Mouse (Mus musculus): Measurements from ENCODE around the gene Amy2a1. TPM values are rescaled to one million over a fixed set of nuclear protein-coding genes. Genes with fewer than 3 reads are reported as not detected.
"Not testable (repeated sequence)": the region's sequence is repeated elsewhere in the genome, so short reads cannot be mapped to it uniquely, and the experiment has no call there.

Amy2a1 gene
- polyA plus RNA-seq (2012; rRNA removed): 0.10 and 0.12 TPM in 2 replicates
- 0.67 TPM in 1 of 2 replicates, not detected in the other for polyA plus RNA-seq (2014; fragmentation: Nextera tagmentation; extraction: Ambion mirVana)

DNA sequence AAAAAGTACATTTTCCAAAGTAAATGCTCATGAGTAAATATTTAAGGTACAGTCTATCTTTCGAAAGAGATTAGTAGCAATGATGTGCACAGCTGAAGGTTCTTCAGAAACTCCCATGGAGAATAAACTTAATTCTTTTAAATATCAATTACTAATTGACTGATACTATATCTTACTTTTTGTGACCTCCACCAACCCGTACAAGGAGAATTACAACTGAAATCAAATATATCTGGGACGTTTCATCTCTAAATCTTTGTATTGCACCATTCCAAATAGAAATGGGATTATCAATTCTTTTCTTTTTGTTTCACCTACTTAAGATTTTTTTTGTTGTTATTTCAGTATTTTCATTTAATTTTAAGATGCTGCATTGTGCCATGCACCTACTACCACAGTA lies at the start of gene Amy2a1:
Amy2a1 (minus strand) TSS at position 101 of the 400 bp plus-strand sequence.
- WGBS (ENCODE audit: insufficient replicate concordance): 56% methylated on average over 2 of the region's 3 CpGs
- not testable (repeated sequence) for H3K4me1 ChIP-seq (replicated peaks; ENCODE audit: control insufficient read depth in 2 of 2, insufficient read depth in 2 of 2, low read length in 1 of 2); H3K9me3 ChIP-seq (ENCODE audit: control insufficient read depth, low read length); H3K4me3 ChIP-seq (ENCODE audit: insufficient read depth in 1 of 2, low read depth in 2 of 2, low read length in 2 of 2); H3K27ac ChIP-seq; H3K27me3 ChIP-seq (ENCODE audit: control insufficient read depth, insufficient read depth, low read length); ATAC-seq (ENCODE audit: insufficient read depth); H3K4me2 ChIP-seq (ENCODE audit: low read depth); DNase-seq (ENCODE audit: low read depth in 3 of 3, low spot score in 3 of 3); H3K36me3 ChIP-seq (replicated peaks; ENCODE audit: control insufficient read depth, insufficient read depth, low read depth); H3K9ac ChIP-seq (replicated peaks)

DNA sequence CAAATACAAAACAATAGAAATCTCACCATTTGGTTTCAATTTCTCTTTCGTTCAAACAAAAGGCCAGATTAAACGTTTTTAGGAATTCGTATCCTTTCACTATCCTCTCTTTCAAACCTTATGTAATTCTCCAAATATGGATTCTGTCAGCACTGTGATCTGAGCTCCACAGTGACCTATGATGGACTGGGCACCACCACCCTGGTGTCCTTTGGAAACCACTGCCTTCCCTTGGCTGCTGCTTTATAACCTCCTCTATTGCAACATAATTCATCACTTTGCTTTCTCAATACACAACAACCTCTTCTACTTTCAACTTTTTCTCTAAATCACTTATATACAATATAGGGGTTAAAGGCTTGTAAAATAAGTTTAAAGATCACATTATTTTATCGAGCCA lies 42.4 kb upstream of the Amy2a1 start:
- H3K27ac ChIP-seq: no peak overlapping the region
- 54% methylated on average over 4 of the region's 4 CpGs for WGBS (ENCODE audit: insufficient replicate concordance)
- no peak overlapping the region for H3K4me2 ChIP-seq (ENCODE audit: low read depth)

DNA sequence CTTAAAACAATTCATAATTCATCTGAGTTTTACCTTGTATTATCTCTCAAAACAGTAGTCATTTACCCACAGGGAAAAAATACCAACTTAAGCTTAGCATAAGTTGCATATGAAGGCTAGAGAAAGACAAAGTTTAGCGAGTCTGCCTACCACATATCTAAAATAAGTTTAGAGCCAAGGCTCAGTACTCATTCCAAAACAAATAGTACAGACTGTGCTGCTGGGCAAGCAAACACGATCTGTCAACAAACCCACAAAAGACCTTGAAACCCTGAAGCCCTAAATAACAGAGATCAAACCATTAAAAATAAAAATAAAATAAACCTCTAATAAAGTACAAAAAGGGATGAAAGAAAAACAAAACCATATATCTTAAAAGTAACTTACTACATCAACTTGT lies 41.9 kb upstream of the Amy2a1 start:
- peak in 1 of 3 experiments; percentile 13 for DNase-seq (ENCODE audit: low read depth in 3 of 3, low spot score in 3 of 3)
- H3K9ac ChIP-seq (replicated peaks): no peak overlapping the region
- no peak overlapping the region for H3K4me2 ChIP-seq (ENCODE audit: low read depth)
- H3K4me3 ChIP-seq (ENCODE audit: insufficient read depth in 1 of 2, low read depth in 2 of 2, low read length in 2 of 2): no peak overlapping the region
- H3K27me3 ChIP-seq (ENCODE audit: control insufficient read depth, insufficient read depth, low read length): no peaks in the 10 kb centered on the region
- no peaks in the 10 kb centered on the region for H3K4me1 ChIP-seq (replicated peaks; ENCODE audit: control insufficient read depth in 2 of 2, insufficient read depth in 2 of 2, low read length in 1 of 2)
- no peak overlapping the region for H3K27ac ChIP-seq
- TF ChIP-seq CTCF (IDR thresholded peaks at IDR 0.05; ENCODE audit: low read depth): no peak
- no peak for TF ChIP-seq EP300 (IDR thresholded peaks at IDR 0.05; ENCODE audit: low read depth)
- no peaks in the 10 kb centered on the region for H3K9me3 ChIP-seq (ENCODE audit: control insufficient read depth, low read length)
- no peaks in the 10 kb centered on the region for H3K36me3 ChIP-seq (replicated peaks; ENCODE audit: control insufficient read depth, insufficient read depth, low read depth)
- WGBS (ENCODE audit: insufficient replicate concordance): 51% methylated on average over 2 of the region's 2 CpGs
- ATAC-seq (ENCODE audit: insufficient read depth): peak; percentile 74

More for the DNA sequence above, 42.4 kb upstream of the Amy2a1 start:
- Histone ChIP-seq H3K4me1 (replicated peaks; ENCODE audit: control insufficient read depth in 2 of 2, insufficient read depth in 2 of 2, low read length in 1 of 2) (no peaks in the 10 kb centered on the region), H3K9me3 (ENCODE audit: control insufficient read depth, low read length) (no peaks in the 10 kb centered on the region), H3K9ac (replicated peaks) (no peak overlapping the region), H3K4me3 (ENCODE audit: insufficient read depth in 1 of 2, low read depth in 2 of 2, low read length in 2 of 2) (no peak overlapping the region), H3K36me3 (replicated peaks; ENCODE audit: control insufficient read depth, insufficient read depth, low read depth) (no peaks in the 10 kb centered on the region), H3K27me3 (ENCODE audit: control insufficient read depth, insufficient read depth, low read length) (no peaks in the 10 kb centered on the region)
- no peak for DNase-seq (ENCODE audit: low read depth in 3 of 3, low spot score in 3 of 3)
- TF ChIP-seq EP300 (IDR thresholded peaks at IDR 0.05; ENCODE audit: low read depth) (no peak), CTCF (IDR thresholded peaks at IDR 0.05; ENCODE audit: low read depth) (no peak)
- ATAC-seq (ENCODE audit: insufficient read depth): peak; percentile 65; the same call in 1 of the 2 replicates

DNA sequence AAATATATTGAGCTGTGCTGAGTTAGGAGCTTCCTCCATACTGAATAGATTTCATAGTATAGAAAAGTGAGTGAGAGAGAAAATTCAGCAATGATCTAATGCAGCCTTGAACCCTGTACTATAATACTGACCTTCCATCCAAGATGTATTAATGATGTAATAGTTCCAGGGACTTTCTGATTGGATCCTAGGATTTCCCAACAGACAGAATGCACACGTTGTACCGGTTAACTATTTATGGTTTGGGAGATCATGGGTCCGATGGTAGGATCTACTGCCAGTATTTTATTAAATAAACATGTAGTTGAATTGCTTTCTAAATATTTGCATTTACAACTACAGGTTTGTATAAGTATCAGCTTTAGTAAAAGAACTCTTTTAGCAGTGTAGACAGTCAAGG lies 39.9 kb upstream of the Amy2a1 start:
- Histone ChIP-seq H3K27me3 (ENCODE audit: control insufficient read depth, insufficient read depth, low read length) (no peaks in the 10 kb centered on the region), H3K9me3 (ENCODE audit: control insufficient read depth, low read length) (no peaks in the 10 kb centered on the region), H3K4me3 (ENCODE audit: insufficient read depth in 1 of 2, low read depth in 2 of 2, low read length in 2 of 2) (no peak overlapping the region), H3K4me2 (ENCODE audit: low read depth) (no peak overlapping the region), H3K4me1 (replicated peaks; ENCODE audit: control insufficient read depth in 2 of 2, insufficient read depth in 2 of 2, low read length in 1 of 2) (no peaks in the 10 kb centered on the region), H3K9ac (replicated peaks) (no peak overlapping the region), H3K27ac (no peak overlapping the region), H3K36me3 (replicated peaks; ENCODE audit: control insufficient read depth, insufficient read depth, low read depth) (no peaks in the 10 kb centered on the region)
- DNase-seq (ENCODE audit: low read depth in 3 of 3, low spot score in 3 of 3): no peak
- TF ChIP-seq EP300 (IDR thresholded peaks at IDR 0.05; ENCODE audit: low read depth) (no peak), CTCF (IDR thresholded peaks at IDR 0.05; ENCODE audit: low read depth) (no peak)
- ATAC-seq (ENCODE audit: insufficient read depth): no peak
- WGBS (ENCODE audit: insufficient replicate concordance): 69% methylated on average over 3 of the region's 3 CpGs

DNA sequence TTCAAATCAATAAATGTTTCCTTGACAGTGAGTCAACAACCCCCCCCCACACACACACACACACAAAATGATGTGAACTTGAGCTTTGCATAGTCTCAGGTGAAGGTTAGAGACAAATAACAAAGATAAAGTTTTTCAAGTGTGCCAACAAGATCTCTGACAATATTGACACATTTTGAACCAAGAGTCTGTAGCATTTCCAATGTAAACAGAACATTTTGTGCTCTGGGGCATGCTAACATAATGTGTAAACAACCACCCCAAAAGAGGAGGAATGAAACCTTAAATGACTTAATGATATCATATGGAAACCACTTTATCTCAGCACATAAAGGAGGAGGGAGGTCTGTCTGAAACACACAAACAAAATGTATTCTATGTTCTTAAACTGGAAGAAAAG lies 7.5 kb upstream of the Amy2a1 start:
- no peak overlapping the region for H3K9ac ChIP-seq (replicated peaks)
- H3K27ac ChIP-seq: no peak overlapping the region
- no peaks in the 10 kb centered on the region for H3K9me3 ChIP-seq (ENCODE audit: control insufficient read depth, low read length)
- no peak overlapping the region for H3K4me3 ChIP-seq (ENCODE audit: insufficient read depth in 1 of 2, low read depth in 2 of 2, low read length in 2 of 2)
- DNase-seq (ENCODE audit: low read depth in 3 of 3, low spot score in 3 of 3) (no peak), ATAC-seq (ENCODE audit: insufficient read depth) (no peak)
- H3K4me2 ChIP-seq (ENCODE audit: low read depth): no peak overlapping the region
- TF ChIP-seq EP300 (IDR thresholded peaks at IDR 0.05; ENCODE audit: low read depth) (no peak), CTCF (IDR thresholded peaks at IDR 0.05; ENCODE audit: low read depth) (no peak)
- H3K27me3 ChIP-seq (ENCODE audit: control insufficient read depth, insufficient read depth, low read length): no peaks in the 10 kb centered on the region
- H3K36me3 ChIP-seq (replicated peaks; ENCODE audit: control insufficient read depth, insufficient read depth, low read depth): no peaks in the 10 kb centered on the region
- no peaks in the 10 kb centered on the region for H3K4me1 ChIP-seq (replicated peaks; ENCODE audit: control insufficient read depth in 2 of 2, insufficient read depth in 2 of 2, low read length in 1 of 2)

Other genes starting within 250 kb of the Amy2a1 start
- 0.02 and 0.04 TPM in 2 replicates for gene Amy2a4, start 241.0 kb downstream of the Amy2a1 start, polyA plus RNA-seq (2012; rRNA removed)
- gene Amy2a4, start 241.0 kb downstream of the Amy2a1 start, polyA plus RNA-seq (2014; fragmentation: Nextera tagmentation; extraction: Ambion mirVana): 0.06 TPM in 1 of 2 replicates, not detected in the other
- gene Amy2a3, start 208.4 kb downstream of the Amy2a1 start, polyA plus RNA-seq (2012; rRNA removed): 0.02 and 0.04 TPM in 2 replicates
- 0.06 TPM in 1 of 2 replicates, not detected in the other for gene Amy2a3, start 208.4 kb downstream of the Amy2a1 start, polyA plus RNA-seq (2014; fragmentation: Nextera tagmentation; extraction: Ambion mirVana)
- 0.02 and 0.04 TPM in 2 replicates for gene Amy2a2, start 175.8 kb downstream of the Amy2a1 start, polyA plus RNA-seq (2012; rRNA removed)
- gene Amy2a2, start 175.8 kb downstream of the Amy2a1 start, polyA plus RNA-seq (2014; fragmentation: Nextera tagmentation; extraction: Ambion mirVana): 0.06 TPM in 1 of 2 replicates, not detected in the other
- 4.2 and 7.0 TPM in 2 replicates for gene Amy1, start 74.3 kb upstream of the Amy2a1 start, polyA plus RNA-seq (2012; rRNA removed)
- 12.1 and 12.8 TPM in 2 replicates for gene Amy1, start 74.3 kb upstream of the Amy2a1 start, polyA plus RNA-seq (2014; fragmentation: Nextera tagmentation; extraction: Ambion mirVana)
- 6.2 and 12.5 TPM in 2 replicates for gene Rnpc3, start 97.7 kb upstream of the Amy2a1 start, polyA plus RNA-seq (2012; rRNA removed)
- gene Rnpc3, start 97.7 kb upstream of the Amy2a1 start, polyA plus RNA-seq (2014; fragmentation: Nextera tagmentation; extraction: Ambion mirVana): 18.7 and 18.8 TPM in 2 replicates